Mouse (Mus musculus): ENCODE measurements at regions not wholly inside any gene's neighbourhood (a gene's known extent, or its start where the extent isn't known, plus 50 kb on each side); places are given as distances from the start of the nearest gene placed in this dataset. TPM values are rescaled to one million over a fixed set of nuclear protein-coding genes. Genes with fewer than 3 reads are reported as not detected.

- DNase-seq (ENCODE audit: low spot score), result no peak
- intact Hi-C loops (cut with DNase I), result loop anchor here (10.0 kb wide), 1 partner anchor 704 kb away; no protein-coding TSS in a partner anchor
These were observed 65.8 kb downstream of the Smim10l1 start for GRCm38 (mm10) chr6:133170548-133170947.

GRCm38 (mm10) chr6:133171286-133171685 lies 66.6 kb downstream of the Smim10l1 start:
- DNase-seq (ENCODE audit: low spot score), result no peak
- intact Hi-C loops (cut with DNase I), result loop anchor here (10.0 kb wide), 1 partner anchor 704 kb away; no protein-coding TSS in a partner anchor

- intact Hi-C loops (cut with DNase I), result loop anchor here (10.0 kb wide), 1 partner anchor 561 kb away; no protein-coding TSS in a partner anchor
- no peak for DNase-seq (ENCODE audit: low spot score)
These were observed 85.8 kb upstream of the 5530400C23Rik start for GRCm38 (mm10) chr6:133206173-133206572.

Small RNA genes in the stretch of these regions (microRNA-seq; reads per million reads assigned to microRNA genes)
- gene Gm23403 (not detected), gene Gm25019 (not detected)
